Mouse (Mus musculus): ENCODE data around the gene Glrx2. TPM values are rescaled to one million over a fixed set of nuclear protein-coding genes. Genes with fewer than 3 reads are reported as not detected.

Gene Glrx2
- total RNA-seq, 1 experiment, result 35.6 TPM

DNA sequence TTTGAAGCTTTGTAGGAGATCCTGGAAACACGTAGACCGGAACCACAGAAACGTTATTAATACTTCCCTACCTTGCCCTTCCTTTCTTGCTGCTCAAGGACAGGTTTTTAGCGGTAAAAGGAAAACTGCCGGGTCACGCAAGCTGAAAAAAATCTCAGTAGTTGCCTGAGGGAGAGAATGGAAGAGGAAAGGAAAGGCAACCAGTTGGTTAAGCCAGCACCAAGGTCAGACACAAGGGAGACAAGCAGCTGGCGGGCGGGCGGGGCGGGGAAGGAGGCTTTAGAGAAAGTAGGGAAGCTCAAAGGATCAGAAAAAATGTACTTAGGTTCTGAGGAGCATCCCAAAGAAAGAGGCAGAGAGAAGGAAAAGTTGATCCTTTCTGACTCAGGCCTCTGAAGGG lies 29.7 kb downstream of the Glrx2 start:
- no peak overlapping the region for H3K4me3 ChIP-seq (ENCODE audit: insufficient read depth in 1 of 2, low read depth in 1 of 2, low read length in 2 of 2, poor library complexity in 1 of 2, severe bottlenecking in 1 of 2)
- peaks cover 0 to 5% of the 10 kb centered on the region in 2 experiments; a peak in 2 of 4 replicates for H3K4me1 ChIP-seq (ENCODE audit: control insufficient read depth in 2 of 2, insufficient read depth in 2 of 2, low read length in 2 of 2, poor library complexity in 1 of 2)
- H3K36me3 ChIP-seq (ENCODE audit: control insufficient read depth, insufficient read depth, low read length, poor library complexity, severe bottlenecking), result peaks cover 7% of the 10 kb centered on the region
- in situ Hi-C loops (cut with MboI; ENCODE audit: low sequenced_read_pairs in 2 of 2, unreplicated experiment in 2 of 2), result no loop called here
- TF ChIP-seq CHD2 (IDR thresholded peaks at IDR 0.05; ENCODE audit: low read depth, low read length) (no peak), HCFC1 (IDR thresholded peaks at IDR 0.05; ENCODE audit: borderline replicate concordance, insufficient read depth, low read length) (no peak), MAFK (IDR thresholded peaks at IDR 0.05; ENCODE audit: insufficient read depth, low read depth, low read length) (no peak), ZNF384 (IDR thresholded peaks at IDR 0.05; ENCODE audit: low read depth, low read length) (no peak), ZC3H11A (IDR thresholded peaks at IDR 0.05; ENCODE audit: borderline replicate concordance, low read depth, low read length) (no peak)
- no peak overlapping the region for H3K9ac ChIP-seq (ENCODE audit: insufficient read depth, low read depth, low read length, poor library complexity, severe bottlenecking)
- no peak for DNase-seq (ENCODE audit: low read depth, low spot score)
- H3K9me3 ChIP-seq (ENCODE audit: control insufficient read depth, insufficient read depth, low read depth, low read length), result no peaks in the 10 kb centered on the region
- H3K27ac ChIP-seq (ENCODE audit: insufficient read depth, low read depth, low read length, poor library complexity, severe bottlenecking), result no peak overlapping the region; the same call in 1 of the 2 replicates

DNA sequence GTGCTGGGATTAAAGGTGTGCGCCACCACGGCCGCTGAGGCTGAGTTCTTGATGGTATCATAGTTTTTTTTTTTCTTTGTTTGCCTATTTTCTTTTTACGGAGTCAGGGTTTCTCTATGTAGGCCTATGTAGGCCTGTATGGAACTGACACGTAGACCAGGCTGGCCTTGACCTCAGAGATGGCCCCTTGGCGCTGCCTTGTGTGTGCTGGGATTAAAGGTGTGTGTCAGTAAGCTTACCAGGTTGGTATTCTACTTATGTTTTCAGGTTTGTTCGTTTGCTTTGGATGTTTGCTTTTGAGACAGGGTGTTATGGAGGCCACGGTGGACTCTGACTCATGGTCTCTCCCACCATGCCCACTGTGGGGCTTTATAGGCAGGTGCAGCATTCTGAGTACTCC lies 46.0 kb downstream of the Glrx2 start:
- Histone ChIP-seq H3K36me3 (ENCODE audit: control insufficient read depth, insufficient read depth, low read length, poor library complexity, severe bottlenecking) (peaks cover 6% of the 10 kb centered on the region), H3K4me1 (ENCODE audit: control insufficient read depth in 2 of 2, insufficient read depth in 2 of 2, low read length in 2 of 2, poor library complexity in 1 of 2) (no peaks in the 10 kb centered on the region), H3K27ac (ENCODE audit: insufficient read depth, low read depth, low read length, poor library complexity, severe bottlenecking) (no peak overlapping the region), H3K9me3 (ENCODE audit: control insufficient read depth, insufficient read depth, low read depth, low read length) (no peaks in the 10 kb centered on the region), H3K4me3 (ENCODE audit: insufficient read depth in 1 of 2, low read depth in 1 of 2, low read length in 2 of 2, poor library complexity in 1 of 2, severe bottlenecking in 1 of 2) (no peak overlapping the region), H3K9ac (ENCODE audit: insufficient read depth, low read depth, low read length, poor library complexity, severe bottlenecking) (no peak overlapping the region)
- no peak for DNase-seq (ENCODE audit: low read depth, low spot score)
- in situ Hi-C loops (cut with MboI; ENCODE audit: low sequenced_read_pairs in 2 of 2, unreplicated experiment in 2 of 2), result no loop called here
- TF ChIP-seq ZC3H11A (IDR thresholded peaks at IDR 0.05; ENCODE audit: borderline replicate concordance, low read depth, low read length), result no peak
- TF ChIP-seq MAFK (IDR thresholded peaks at IDR 0.05; ENCODE audit: insufficient read depth, low read depth, low read length), result no peak
- TF ChIP-seq HCFC1 (IDR thresholded peaks at IDR 0.05; ENCODE audit: borderline replicate concordance, insufficient read depth, low read length), result no peak
- no peak for TF ChIP-seq CHD2 (IDR thresholded peaks at IDR 0.05; ENCODE audit: low read depth, low read length)
- no peak for TF ChIP-seq ZNF384 (IDR thresholded peaks at IDR 0.05; ENCODE audit: low read depth, low read length)

DNA sequence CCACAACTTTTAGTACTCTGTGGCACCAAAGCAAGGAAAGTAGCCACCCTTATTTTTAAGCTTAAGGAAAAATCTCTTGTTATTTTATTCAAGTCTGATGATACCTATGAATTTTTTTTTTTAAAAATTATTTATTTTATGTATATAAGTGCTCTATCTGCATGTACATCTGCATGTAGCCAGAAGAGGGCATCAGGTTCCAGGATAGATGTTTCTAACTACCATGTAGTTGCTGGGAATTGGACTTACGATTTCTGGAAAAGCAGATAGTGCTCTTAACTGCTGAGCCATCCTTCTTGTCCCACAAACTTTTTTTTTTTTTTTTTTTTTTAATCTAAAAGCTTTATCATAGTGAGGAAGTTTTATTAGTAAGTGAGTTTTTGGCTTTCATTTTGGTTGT lies 48.3 kb downstream of the Glrx2 start:
- TF ChIP-seq ZC3H11A (IDR thresholded peaks at IDR 0.05; ENCODE audit: borderline replicate concordance, low read depth, low read length) (no peak), MAFK (IDR thresholded peaks at IDR 0.05; ENCODE audit: insufficient read depth, low read depth, low read length) (no peak), CHD2 (IDR thresholded peaks at IDR 0.05; ENCODE audit: low read depth, low read length) (no peak), ZNF384 (IDR thresholded peaks at IDR 0.05; ENCODE audit: low read depth, low read length) (no peak), HCFC1 (IDR thresholded peaks at IDR 0.05; ENCODE audit: borderline replicate concordance, insufficient read depth, low read length) (no peak)
- H3K27ac ChIP-seq (ENCODE audit: insufficient read depth, low read depth, low read length, poor library complexity, severe bottlenecking), result no peak overlapping the region
- H3K9me3 ChIP-seq (ENCODE audit: control insufficient read depth, insufficient read depth, low read depth, low read length), result no peaks in the 10 kb centered on the region
- in situ Hi-C loops (cut with MboI; ENCODE audit: low sequenced_read_pairs in 2 of 2, unreplicated experiment in 2 of 2), result no loop called here
- DNase-seq (ENCODE audit: low read depth, low spot score), result no peak
- no peak overlapping the region for H3K4me3 ChIP-seq (ENCODE audit: insufficient read depth in 1 of 2, low read depth in 1 of 2, low read length in 2 of 2, poor library complexity in 1 of 2, severe bottlenecking in 1 of 2)
- H3K9ac ChIP-seq (ENCODE audit: insufficient read depth, low read depth, low read length, poor library complexity, severe bottlenecking), result no peak overlapping the region
- H3K4me1 ChIP-seq (ENCODE audit: control insufficient read depth in 2 of 2, insufficient read depth in 2 of 2, low read length in 2 of 2, poor library complexity in 1 of 2), result no peaks in the 10 kb centered on the region
- H3K36me3 ChIP-seq (ENCODE audit: control insufficient read depth, insufficient read depth, low read length, poor library complexity, severe bottlenecking), result peaks cover 6% of the 10 kb centered on the region

GRCm38 (mm10) chr1:143765801-143766200 lies 49.7 kb downstream of the Glrx2 start:
- no peak for DNase-seq (ENCODE audit: low read depth, low spot score)
- peaks cover 9% of the 10 kb centered on the region for H3K36me3 ChIP-seq (ENCODE audit: control insufficient read depth, insufficient read depth, low read length, poor library complexity, severe bottlenecking)
- in situ Hi-C loops (cut with MboI; ENCODE audit: low sequenced_read_pairs in 2 of 2, unreplicated experiment in 2 of 2), result no loop called here

DNA sequence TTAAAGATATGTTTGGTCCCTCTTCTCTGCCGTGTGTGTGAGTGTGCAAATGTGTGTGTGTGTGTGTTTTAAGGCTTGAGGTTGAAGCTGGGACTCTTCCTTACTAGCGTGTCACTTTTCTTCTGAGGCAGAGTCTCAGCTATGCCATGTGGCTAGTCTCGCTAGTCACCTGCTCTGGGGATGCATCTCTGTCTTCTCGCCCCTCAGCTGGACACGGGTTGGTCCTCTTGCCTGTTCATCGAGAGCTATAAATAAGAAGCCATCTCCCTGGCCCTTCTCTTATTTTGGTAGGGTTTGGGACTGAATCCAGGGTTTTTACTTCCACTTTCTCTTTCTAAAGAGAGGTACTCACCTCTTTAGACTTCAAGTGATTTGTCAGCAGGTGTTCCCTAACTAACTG lies 50.1 kb downstream of the Glrx2 start:
- Histone ChIP-seq H3K27ac (ENCODE audit: insufficient read depth, low read depth, low read length, poor library complexity, severe bottlenecking) (no peak overlapping the region), H3K36me3 (ENCODE audit: control insufficient read depth, insufficient read depth, low read length, poor library complexity, severe bottlenecking) (peaks cover 9% of the 10 kb centered on the region), H3K4me3 (ENCODE audit: insufficient read depth in 1 of 2, low read depth in 1 of 2, low read length in 2 of 2, poor library complexity in 1 of 2, severe bottlenecking in 1 of 2) (no peak overlapping the region), H3K4me1 (ENCODE audit: control insufficient read depth in 2 of 2, insufficient read depth in 2 of 2, low read length in 2 of 2, poor library complexity in 1 of 2) (peaks cover 2 to 4% of the 10 kb centered on the region in 2 experiments; a peak in 3 of 4 replicates), H3K9me3 (ENCODE audit: control insufficient read depth, insufficient read depth, low read depth, low read length) (no peaks in the 10 kb centered on the region), H3K9ac (ENCODE audit: insufficient read depth, low read depth, low read length, poor library complexity, severe bottlenecking) (no peak overlapping the region)
- TF ChIP-seq CHD2 (IDR thresholded peaks at IDR 0.05; ENCODE audit: low read depth, low read length) (no peak), ZC3H11A (IDR thresholded peaks at IDR 0.05; ENCODE audit: borderline replicate concordance, low read depth, low read length) (no peak), HCFC1 (IDR thresholded peaks at IDR 0.05; ENCODE audit: borderline replicate concordance, insufficient read depth, low read length) (no peak), ZNF384 (IDR thresholded peaks at IDR 0.05; ENCODE audit: low read depth, low read length) (no peak), MAFK (IDR thresholded peaks at IDR 0.05; ENCODE audit: insufficient read depth, low read depth, low read length) (no peak)
- DNase-seq (ENCODE audit: low read depth, low spot score), result no peak
- in situ Hi-C loops (cut with MboI; ENCODE audit: low sequenced_read_pairs in 2 of 2, unreplicated experiment in 2 of 2), result no loop called here

More at GRCm38 (mm10) chr1:143765801-143766200, 49.7 kb downstream of the Glrx2 start:
- H3K27ac ChIP-seq (ENCODE audit: insufficient read depth, low read depth, low read length, poor library complexity, severe bottlenecking), result no peak overlapping the region
- TF ChIP-seq ZNF384 (IDR thresholded peaks at IDR 0.05; ENCODE audit: low read depth, low read length) (no peak), MAFK (IDR thresholded peaks at IDR 0.05; ENCODE audit: insufficient read depth, low read depth, low read length) (no peak), CHD2 (IDR thresholded peaks at IDR 0.05; ENCODE audit: low read depth, low read length) (no peak), HCFC1 (IDR thresholded peaks at IDR 0.05; ENCODE audit: borderline replicate concordance, insufficient read depth, low read length) (no peak)
- H3K9ac ChIP-seq (ENCODE audit: insufficient read depth, low read depth, low read length, poor library complexity, severe bottlenecking), result no peak overlapping the region
- H3K9me3 ChIP-seq (ENCODE audit: control insufficient read depth, insufficient read depth, low read depth, low read length), result no peaks in the 10 kb centered on the region
- peaks cover 2 to 4% of the 10 kb centered on the region in 2 experiments; a peak in 3 of 4 replicates for H3K4me1 ChIP-seq (ENCODE audit: control insufficient read depth in 2 of 2, insufficient read depth in 2 of 2, low read length in 2 of 2, poor library complexity in 1 of 2)
- H3K4me3 ChIP-seq (ENCODE audit: insufficient read depth in 1 of 2, low read depth in 1 of 2, low read length in 2 of 2, poor library complexity in 1 of 2, severe bottlenecking in 1 of 2), result no peak overlapping the region

Data from ES-E14 (cell line).